Mouse (Mus musculus) stomach, postnatal 0 days (tissue): ENCODE data around the gene Trmt10c.

ENCODE experiments used
- CTCF ChIP-seq: IDR thresholded peaks from 2 replicates; pipeline ENCODE4 v1.5.1; 2016; ENCODE audit warnings: antibody characterized with exemption, low read depth, mild to moderate bottlenecking, moderate library complexity
- EP300 ChIP-seq: optimal IDR thresholded peaks from 2 replicates; pipeline ENCODE3; 2016; ENCODE audit warnings: antibody characterized with exemption

DNA sequence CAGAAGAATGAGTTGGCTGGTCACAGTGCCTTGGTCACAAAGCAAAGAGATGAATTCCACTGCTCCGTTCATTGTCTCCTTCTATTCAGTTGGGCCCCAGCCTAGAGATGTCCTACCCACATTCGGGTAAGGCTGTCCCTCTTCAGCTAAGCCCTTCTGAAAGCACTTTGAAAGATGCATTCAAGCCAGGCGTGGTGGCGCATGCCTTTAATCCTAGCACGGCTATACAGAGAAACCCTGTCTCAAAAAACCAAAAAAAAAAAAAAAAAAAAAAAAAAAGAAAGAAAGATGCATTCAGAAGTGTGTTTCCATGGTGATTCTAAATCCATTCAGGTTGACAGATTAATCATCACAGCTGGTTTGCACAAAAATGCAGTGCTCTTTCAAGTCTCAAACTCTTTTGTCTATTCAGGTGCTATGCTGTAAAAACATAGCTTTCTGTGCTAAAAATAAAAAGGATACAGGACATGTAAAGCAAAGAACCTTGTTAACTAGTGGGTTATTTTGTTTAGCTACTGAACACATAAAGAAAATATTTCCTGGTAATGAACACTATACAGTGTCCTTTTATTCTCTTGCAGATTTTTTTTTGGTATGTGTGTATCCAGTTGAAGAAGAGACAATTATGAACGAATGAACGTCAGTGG is 19.4 kb upstream of the Trmt10c start:
- TF ChIP-seq CTCF (no peak), EP300 (no peak)
